Mouse (Mus musculus) olfactory bulb, adult 2 months (tissue): ENCODE results near the gene Rps27.

ENCODE experiments used
- CTCF ChIP-seq: fragments of 200-500 bp; IDR thresholded peaks from 2 replicates; pipeline ENCODE4 v1.5.1; 2012; ENCODE audit warnings: low read depth, mild to moderate bottlenecking, low read length, moderate library complexity; ENCODE audit not compliant: insufficient read depth
- POLR2A ChIP-seq: fragments of 200-500 bp; IDR thresholded peaks from 2 replicates; pipeline ENCODE4 v1.6.1; 2012; ENCODE audit warnings: mild to moderate bottlenecking, low read depth, low read length, moderate library complexity; ENCODE audit not compliant: insufficient read depth

DNA sequence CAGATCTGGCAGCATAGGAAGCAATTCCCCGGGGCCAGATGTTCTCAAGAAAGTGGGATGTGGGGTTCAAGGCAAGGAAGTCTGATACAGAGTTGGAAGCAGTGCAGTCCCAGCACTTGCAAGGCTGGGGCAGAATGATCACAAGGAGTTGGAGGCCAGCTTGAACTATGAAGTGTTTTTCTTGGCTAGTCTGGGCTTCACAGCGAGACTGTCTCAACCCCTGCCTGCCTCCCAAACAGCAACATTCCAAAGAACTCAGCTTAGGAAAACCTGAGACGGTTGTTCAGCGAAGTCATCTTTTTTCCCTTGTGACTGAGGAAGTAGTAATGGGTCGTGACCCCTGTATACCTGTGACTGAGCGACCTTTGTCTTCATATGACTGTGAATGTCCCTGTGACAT, 37.3 kb upstream of the Rps27 start:
- no peak for TF ChIP-seq CTCF
- no peak for TF ChIP-seq POLR2A
